Mouse (Mus musculus): ENCODE results near the gene Sobp. TPM values are rescaled to one million over a fixed set of nuclear protein-coding genes. Genes with fewer than 3 reads are reported as not detected.

The Sobp gene
- total RNA-seq, 1 experiment = 0.31 TPM

DNA sequence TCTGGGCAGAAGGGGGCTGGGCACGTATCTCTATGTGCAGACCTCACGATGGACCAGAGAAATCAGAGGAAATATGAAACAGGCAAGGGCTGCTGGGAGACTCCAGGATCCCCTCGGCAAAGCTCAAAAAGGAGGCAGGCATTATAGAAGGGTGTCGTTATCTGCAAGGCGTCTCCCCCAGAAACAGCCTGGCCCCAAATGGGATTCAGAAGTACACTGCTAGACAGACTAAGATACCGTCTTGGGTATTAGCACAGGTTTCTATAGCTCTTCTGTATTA lies 90.3 kb downstream of the Sobp start:
- H3K4me1 ChIP-seq (ENCODE audit: control insufficient read depth in 2 of 2, insufficient read depth in 2 of 2, low read length in 2 of 2, poor library complexity in 1 of 2) = no peaks in the 10 kb centered on the region
- in situ Hi-C loops (cut with MboI; ENCODE audit: low sequenced_read_pairs in 2 of 2, unreplicated experiment in 2 of 2) = no loop called here
- TF ChIP-seq ZC3H11A (IDR thresholded peaks at IDR 0.05; ENCODE audit: borderline replicate concordance, low read depth, low read length) (no peak), CHD2 (IDR thresholded peaks at IDR 0.05; ENCODE audit: low read depth, low read length) (no peak), MAFK (IDR thresholded peaks at IDR 0.05; ENCODE audit: insufficient read depth, low read depth, low read length) (no peak), ZNF384 (IDR thresholded peaks at IDR 0.05; ENCODE audit: low read depth, low read length) (no peak), HCFC1 (IDR thresholded peaks at IDR 0.05; ENCODE audit: borderline replicate concordance, insufficient read depth, low read length) (no peak)
- H3K36me3 ChIP-seq (ENCODE audit: control insufficient read depth, insufficient read depth, low read length, poor library complexity, severe bottlenecking) = no peaks in the 10 kb centered on the region
- no peak overlapping the region for H3K4me3 ChIP-seq (ENCODE audit: insufficient read depth in 1 of 2, low read depth in 1 of 2, low read length in 2 of 2, poor library complexity in 1 of 2, severe bottlenecking in 1 of 2)
- no peak for DNase-seq (ENCODE audit: low read depth, low spot score)
- H3K9me3 ChIP-seq (ENCODE audit: control insufficient read depth, insufficient read depth, low read depth, low read length) = no peaks in the 10 kb centered on the region
- H3K27ac ChIP-seq (ENCODE audit: insufficient read depth, low read depth, low read length, poor library complexity, severe bottlenecking) = no peak overlapping the region
- H3K9ac ChIP-seq (ENCODE audit: insufficient read depth, low read depth, low read length, poor library complexity, severe bottlenecking) = no peak overlapping the region

DNA sequence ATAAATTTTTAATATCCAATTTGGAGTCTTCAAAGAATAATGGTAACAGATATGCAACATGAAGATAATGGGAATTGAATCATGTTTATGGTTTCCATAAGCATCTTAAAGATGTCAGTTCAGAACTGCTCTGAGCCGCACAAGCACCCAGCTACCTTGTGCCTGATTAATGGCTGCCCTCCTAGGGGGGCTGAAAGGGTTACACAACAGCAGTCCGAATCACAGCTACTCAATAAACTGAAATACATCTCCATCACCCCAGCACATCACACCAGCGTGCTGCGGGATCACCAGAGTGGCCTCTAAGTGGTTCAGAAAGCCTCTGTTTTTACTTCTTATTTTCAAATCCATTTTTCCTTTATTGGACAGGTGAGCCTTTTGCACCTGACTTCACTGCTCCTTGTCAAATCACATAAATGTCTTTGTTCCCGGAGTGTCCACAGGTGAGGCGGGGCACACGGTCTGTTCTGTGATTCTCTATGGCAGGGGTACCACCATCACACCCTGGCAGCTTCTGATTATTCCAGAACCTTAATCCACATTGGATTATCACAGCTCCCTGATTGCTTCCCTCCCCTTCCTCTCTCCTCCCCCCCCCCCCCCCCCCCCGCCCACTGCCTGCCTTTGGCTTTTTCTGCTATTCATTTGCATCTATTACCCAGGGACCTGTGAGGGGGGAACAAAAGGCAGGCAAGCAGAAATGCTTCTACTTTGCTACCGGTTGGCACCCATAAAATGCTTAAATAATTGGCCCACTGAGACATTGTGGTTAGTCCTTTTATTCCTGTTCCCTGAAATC lies 90.8 kb downstream of the Sobp start:
- Histone ChIP-seq H3K9ac (ENCODE audit: insufficient read depth, low read depth, low read length, poor library complexity, severe bottlenecking) (no peak overlapping the region), H3K36me3 (ENCODE audit: control insufficient read depth, insufficient read depth, low read length, poor library complexity, severe bottlenecking) (no peaks in the 10 kb centered on the region), H3K4me3 (ENCODE audit: insufficient read depth in 1 of 2, low read depth in 1 of 2, low read length in 2 of 2, poor library complexity in 1 of 2, severe bottlenecking in 1 of 2) (no peak overlapping the region), H3K4me1 (ENCODE audit: control insufficient read depth in 2 of 2, insufficient read depth in 2 of 2, low read length in 2 of 2, poor library complexity in 1 of 2) (no peaks in the 10 kb centered on the region), H3K9me3 (ENCODE audit: control insufficient read depth, insufficient read depth, low read depth, low read length) (no peaks in the 10 kb centered on the region), H3K27ac (ENCODE audit: insufficient read depth, low read depth, low read length, poor library complexity, severe bottlenecking) (no peak overlapping the region)
- no peak for DNase-seq (ENCODE audit: low read depth, low spot score)
- TF ChIP-seq ZNF384 (IDR thresholded peaks at IDR 0.05; ENCODE audit: low read depth, low read length) (no peak), HCFC1 (IDR thresholded peaks at IDR 0.05; ENCODE audit: borderline replicate concordance, insufficient read depth, low read length) (no peak), MAFK (IDR thresholded peaks at IDR 0.05; ENCODE audit: insufficient read depth, low read depth, low read length) (no peak), CHD2 (IDR thresholded peaks at IDR 0.05; ENCODE audit: low read depth, low read length) (no peak), ZC3H11A (IDR thresholded peaks at IDR 0.05; ENCODE audit: borderline replicate concordance, low read depth, low read length) (no peak)
- in situ Hi-C loops (cut with MboI; ENCODE audit: low sequenced_read_pairs in 2 of 2, unreplicated experiment in 2 of 2) = no loop called here

DNA sequence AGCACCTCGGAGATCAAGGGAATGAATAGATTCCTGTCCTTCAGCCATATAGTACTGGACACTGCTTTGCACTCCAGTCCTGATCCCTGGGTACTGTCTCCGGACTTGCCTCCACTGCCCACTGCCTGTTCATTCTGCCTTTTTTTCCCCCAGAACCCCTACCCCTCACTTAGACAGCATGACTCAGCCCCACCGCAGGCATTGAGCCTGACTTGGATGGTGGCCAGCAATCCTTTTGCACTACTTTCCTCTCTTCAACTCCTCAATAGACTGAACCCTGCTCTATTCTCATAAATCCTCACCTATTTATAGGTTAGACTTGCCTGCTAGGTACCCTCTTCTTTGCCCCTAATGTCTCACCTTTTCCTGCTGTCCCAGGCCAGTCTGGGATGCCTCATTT lies 93.0 kb downstream of the Sobp start:
- Histone ChIP-seq H3K36me3 (ENCODE audit: control insufficient read depth, insufficient read depth, low read length, poor library complexity, severe bottlenecking) (no peaks in the 10 kb centered on the region), H3K4me1 (ENCODE audit: control insufficient read depth in 2 of 2, insufficient read depth in 2 of 2, low read length in 2 of 2, poor library complexity in 1 of 2) (no peaks in the 10 kb centered on the region), H3K27ac (ENCODE audit: insufficient read depth, low read depth, low read length, poor library complexity, severe bottlenecking) (no peak overlapping the region), H3K4me3 (ENCODE audit: insufficient read depth in 1 of 2, low read depth in 1 of 2, low read length in 2 of 2, poor library complexity in 1 of 2, severe bottlenecking in 1 of 2) (no peak overlapping the region; a peak in 1 of 4 replicates), H3K9ac (ENCODE audit: insufficient read depth, low read depth, low read length, poor library complexity, severe bottlenecking) (no peak overlapping the region), H3K9me3 (ENCODE audit: control insufficient read depth, insufficient read depth, low read depth, low read length) (no peaks in the 10 kb centered on the region)
- TF ChIP-seq ZNF384 (IDR thresholded peaks at IDR 0.05; ENCODE audit: low read depth, low read length) (no peak), MAFK (IDR thresholded peaks at IDR 0.05; ENCODE audit: insufficient read depth, low read depth, low read length) (no peak), HCFC1 (IDR thresholded peaks at IDR 0.05; ENCODE audit: borderline replicate concordance, insufficient read depth, low read length) (no peak), CHD2 (IDR thresholded peaks at IDR 0.05; ENCODE audit: low read depth, low read length) (no peak), ZC3H11A (IDR thresholded peaks at IDR 0.05; ENCODE audit: borderline replicate concordance, low read depth, low read length) (no peak)
- DNase-seq (ENCODE audit: low read depth, low spot score) = no peak
- in situ Hi-C loops (cut with MboI; ENCODE audit: low sequenced_read_pairs in 2 of 2, unreplicated experiment in 2 of 2) = no loop called here

DNA sequence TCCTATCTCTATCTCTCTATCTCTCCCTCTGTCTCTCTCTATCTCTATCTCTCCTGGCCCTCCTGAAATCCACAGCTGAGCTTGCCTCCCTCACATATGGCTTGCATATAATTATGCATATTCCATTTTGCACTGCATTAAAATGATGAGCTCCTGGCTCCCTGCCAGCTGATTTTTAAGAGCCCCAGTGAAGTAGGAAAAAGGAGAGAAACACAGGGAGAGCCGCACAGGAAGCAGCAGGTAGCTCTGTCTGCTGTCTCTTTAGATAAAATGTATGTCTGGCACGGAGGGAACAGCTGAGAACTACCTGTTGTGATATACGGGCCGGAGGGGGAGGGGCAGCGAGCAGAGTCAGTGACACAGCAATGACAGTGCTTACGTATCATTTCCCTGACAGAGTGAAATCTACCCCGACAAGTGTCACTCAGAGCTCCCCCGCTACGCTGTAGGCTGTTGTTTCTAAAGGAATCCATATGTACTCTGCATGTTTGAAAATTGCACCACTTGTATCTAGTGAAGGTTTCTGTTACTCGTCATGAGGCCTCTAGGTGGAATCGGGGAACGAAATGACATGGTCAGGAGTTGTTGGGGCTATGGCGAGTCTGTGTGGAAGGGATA lies 98.7 kb downstream of the Sobp start:
- in situ Hi-C loops (cut with MboI; ENCODE audit: low sequenced_read_pairs in 2 of 2, unreplicated experiment in 2 of 2) = no loop called here
- no peak for DNase-seq (ENCODE audit: low read depth, low spot score)
- Histone ChIP-seq H3K9ac (ENCODE audit: insufficient read depth, low read depth, low read length, poor library complexity, severe bottlenecking) (no peak overlapping the region), H3K36me3 (ENCODE audit: control insufficient read depth, insufficient read depth, low read length, poor library complexity, severe bottlenecking) (no peaks in the 10 kb centered on the region), H3K4me3 (ENCODE audit: insufficient read depth in 1 of 2, low read depth in 1 of 2, low read length in 2 of 2, poor library complexity in 1 of 2, severe bottlenecking in 1 of 2) (no peak overlapping the region), H3K4me1 (ENCODE audit: control insufficient read depth in 2 of 2, insufficient read depth in 2 of 2, low read length in 2 of 2, poor library complexity in 1 of 2) (no peaks in the 10 kb centered on the region), H3K9me3 (ENCODE audit: control insufficient read depth, insufficient read depth, low read depth, low read length) (no peaks in the 10 kb centered on the region), H3K27ac (ENCODE audit: insufficient read depth, low read depth, low read length, poor library complexity, severe bottlenecking) (no peak overlapping the region)
- TF ChIP-seq CHD2 (IDR thresholded peaks at IDR 0.05; ENCODE audit: low read depth, low read length) (no peak), MAFK (IDR thresholded peaks at IDR 0.05; ENCODE audit: insufficient read depth, low read depth, low read length) (no peak)
